Mouse (Mus musculus): ENCODE data around the gene Olfr1200.

Gene Olfr1200

DNA sequence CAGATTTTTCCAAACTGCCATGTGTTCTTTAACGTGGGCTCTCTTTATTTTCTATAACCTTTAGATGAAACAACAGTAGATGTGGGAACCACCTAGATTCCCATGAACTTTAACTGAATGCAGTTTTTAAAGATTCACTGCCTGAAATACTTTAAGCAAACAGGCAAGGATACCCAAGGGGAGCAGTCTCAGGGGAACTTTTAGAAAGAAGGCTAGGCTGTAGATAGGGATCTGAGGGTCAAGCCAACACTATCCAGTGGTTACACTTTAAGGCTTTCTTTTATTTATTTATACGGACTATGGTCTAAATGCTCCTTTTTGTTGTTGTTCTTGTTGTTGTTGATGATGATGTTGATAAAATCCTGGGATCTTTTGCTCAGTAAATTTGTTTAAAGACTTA is at the start of gene Olfr1200:
Gene Olfr1200 (minus strand): TSS at position 101 of the 400 bp plus-strand sequence.
- DNase-seq = no peak

DNA sequence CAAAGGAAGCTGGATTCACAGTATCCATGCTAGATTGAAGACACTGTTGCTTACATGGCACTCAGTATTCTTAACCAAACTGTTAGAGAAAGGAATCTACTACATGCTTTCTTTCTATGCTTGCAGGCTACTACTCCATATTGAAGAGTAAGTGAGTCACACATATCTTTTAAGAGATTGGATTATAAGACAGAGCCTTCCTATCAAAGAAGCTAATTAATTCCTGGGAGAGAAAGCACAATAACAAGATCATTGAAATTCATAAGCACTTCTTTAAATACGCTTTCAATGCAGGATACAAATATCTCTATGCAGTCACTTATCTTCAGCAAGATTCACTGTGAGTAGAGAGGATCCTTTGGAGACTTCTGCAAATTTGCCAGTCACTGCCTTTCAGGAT is 43.9 kb upstream of the Olfr1200 start, which contains the start of gene Olfr1202:
Gene Olfr1202 (plus strand): TSS at position 301 of the 400 bp plus-strand sequence.
- DNase-seq = no peak

DNA sequence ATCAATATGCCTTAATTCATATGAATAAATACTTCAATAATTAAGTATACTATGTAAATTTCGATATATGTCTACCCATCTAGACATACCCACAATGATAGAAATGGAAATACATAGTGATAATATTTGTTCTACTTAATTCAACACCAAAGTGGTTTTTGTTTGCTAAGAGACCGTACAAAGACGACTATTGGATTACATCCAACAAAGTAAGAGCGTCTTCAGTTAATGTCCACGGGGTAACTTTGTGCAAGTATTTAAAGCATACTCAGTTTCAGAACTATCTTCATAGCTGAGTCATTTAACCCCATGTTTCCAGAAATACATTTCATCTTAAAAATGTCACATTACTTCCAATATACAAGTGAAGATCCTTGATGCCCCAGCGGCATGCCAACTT is 22.4 kb upstream of the Olfr1200 start, which contains the start of gene Olfr1201:
Gene Olfr1201 (plus strand): TSS at position 301 of the 400 bp plus-strand sequence.
- no peak for DNase-seq

DNA sequence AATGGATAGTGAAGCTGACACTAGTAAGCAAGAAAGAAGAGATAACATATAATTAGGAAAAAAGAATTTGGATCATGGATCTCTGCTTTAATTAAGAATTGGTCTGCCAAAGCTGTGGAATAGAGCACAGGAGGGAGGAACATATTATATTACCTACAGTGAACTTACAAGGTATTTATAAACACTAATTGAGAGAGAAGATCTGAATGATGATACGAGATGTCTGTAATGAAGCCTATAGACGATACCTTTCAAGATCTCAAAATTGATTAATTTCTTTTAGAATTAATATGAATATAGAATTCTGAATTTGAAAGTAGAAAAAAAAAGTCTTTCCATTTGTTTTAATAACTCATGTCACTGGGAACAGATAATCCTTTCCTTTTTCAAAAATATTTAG is 9.9 kb downstream of the Olfr1200 start, which contains the start of gene Olfr1199:
Gene Olfr1199 (minus strand): TSS at position 101 of the 400 bp plus-strand sequence.
- DNase-seq = no peak

DNA sequence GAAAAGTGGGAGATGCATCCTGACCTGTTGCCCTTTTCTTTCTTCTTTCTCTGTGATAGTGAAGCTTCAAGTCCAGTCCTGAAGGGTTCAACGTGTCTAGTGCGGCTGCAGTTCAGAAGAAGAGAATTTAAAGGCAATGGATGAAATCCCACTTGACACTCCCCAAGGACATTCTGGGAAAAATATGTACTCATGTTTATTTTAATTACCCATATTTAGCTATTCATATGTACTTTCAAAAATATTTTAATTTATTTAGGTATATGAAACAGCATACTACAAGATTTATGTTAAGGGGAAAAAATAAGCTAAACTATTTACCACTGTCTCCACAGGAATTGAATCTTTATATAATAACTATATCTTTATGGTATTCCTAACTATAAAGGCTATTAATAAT is 19.0 kb downstream of the Olfr1200 start, which contains the start of gene Olfr1198:
Gene Olfr1198 (minus strand): TSS at position 101 of the 400 bp plus-strand sequence.
- no peak for DNase-seq

DNA sequence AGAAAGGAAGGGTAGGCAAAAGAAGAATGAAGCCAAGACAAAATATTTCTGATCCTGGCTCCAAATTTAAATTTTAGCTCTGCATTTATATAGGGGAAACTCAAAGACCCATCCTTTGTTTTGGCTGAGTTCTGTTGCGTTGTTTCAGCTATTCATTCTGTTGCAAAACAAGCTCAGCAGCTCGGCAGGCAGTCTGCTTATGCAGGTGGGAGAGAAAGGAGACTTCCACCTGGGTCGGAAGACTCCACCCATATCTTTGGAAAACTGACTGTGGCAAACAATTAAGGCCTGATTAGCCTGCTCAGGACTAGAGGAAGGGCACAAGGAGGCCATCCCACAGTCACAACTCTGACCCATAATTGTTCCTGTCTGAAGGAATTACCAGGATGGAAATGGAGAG is 26.9 kb downstream of the Olfr1200 start:
- DNase-seq = no peak

DNA sequence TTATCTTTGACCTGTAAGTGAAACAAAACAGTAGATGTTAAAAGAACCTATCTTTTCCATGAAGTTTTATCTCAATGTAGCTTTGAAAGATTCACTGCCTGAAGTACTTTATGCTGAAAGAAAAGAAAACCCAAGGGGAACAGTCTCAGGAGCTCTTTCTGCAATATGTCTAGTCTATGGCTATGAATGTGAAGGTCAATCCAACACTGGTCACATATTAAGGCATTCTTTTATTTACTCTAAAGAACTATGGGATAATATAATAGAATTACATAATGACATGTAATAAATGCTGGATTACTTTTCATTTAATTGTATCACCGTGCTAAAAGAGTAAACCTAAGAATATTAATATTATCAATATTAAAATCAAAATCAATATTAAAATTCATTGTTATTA is 38.0 kb downstream of the Olfr1200 start, which contains the start of gene Olfr1197:
Gene Olfr1197 (minus strand): TSS at position 101 of the 400 bp plus-strand sequence.
- no peak for DNase-seq

Data from lung, postnatal 4 days (tissue).